Mouse (Mus musculus) midbrain, postnatal 0 days (tissue): ENCODE measurements at regions not wholly inside any gene's neighbourhood (a gene's known extent, or its start where the extent isn't known, plus 50 kb on each side); places are given as distances from the start of the nearest gene placed in this dataset.
A peak's percentile ranks its signal among the peaks of the same experiment; 100 is the strongest.

Experiments
- ATAC-seq: fragments of 200-750 bp; cut with Nextera tagmentation; 2 replicates; pipeline ENCODE4 v1.8.0; 2017; ENCODE audit warnings: moderate number of reproducible peaks, mild to moderate bottlenecking, moderate TSS enrichment, moderate library complexity; ENCODE audit not compliant: low FRiP score
- DNase-seq: peaks from one replicate; pipeline ENCODE4 v3.0.0-alpha.2; 2015; ENCODE audit warnings: low spot score
- H3K27ac ChIP-seq: fragments of 300-500 bp; sonication (generic); 2 replicates; pipeline ENCODE4 v1.5.1; 2014; ENCODE audit warnings: low read depth, mild to moderate bottlenecking, low read length, mixed read lengths
- H3K27me3 ChIP-seq: fragments of 300-500 bp; sonication (generic); 2 replicates; pipeline ENCODE4 v1.6.1; 2014; ENCODE audit warnings: low read length, control low read depth, mixed read lengths; ENCODE audit not compliant: insufficient read depth
- H3K36me3 ChIP-seq: fragments of 300-500 bp; sonication (generic); 2 replicates; pipeline ENCODE4 v1.6.1; 2014; ENCODE audit warnings: low read length, control low read depth, mixed read lengths; ENCODE audit not compliant: insufficient read depth
- H3K4me1 ChIP-seq: fragments of 300-500 bp; sonication (generic); 2 replicates; pipeline ENCODE4 v1.6.1; 2014; ENCODE audit warnings: mild to moderate bottlenecking, control low read depth, antibody characterized with exemption, low read length, mixed read lengths; ENCODE audit not compliant: insufficient read depth
- H3K4me2 ChIP-seq: fragments of 300-500 bp; sonication (generic); 2 replicates; pipeline ENCODE4 v1.6.1; 2014; ENCODE audit warnings: low read depth, mild to moderate bottlenecking, low read length, mixed read lengths; ENCODE audit not compliant: poor library complexity, severe bottlenecking
- H3K4me3 ChIP-seq: fragments of 300-500 bp; sonication (generic); 2 replicates; pipeline ENCODE4 v1.5.1; 2014; ENCODE audit warnings: low read depth, mild to moderate bottlenecking, low read length, moderate library complexity
- H3K9ac ChIP-seq: fragments of 300-500 bp; sonication (generic); replicated peaks from 2 replicates; pipeline ENCODE4 v1.6.1; 2014; ENCODE audit warnings: mild to moderate bottlenecking, low read length, moderate library complexity, mixed read lengths; ENCODE audit not compliant: poor library complexity, severe bottlenecking
- H3K9me3 ChIP-seq: fragments of 300-500 bp; sonication (generic); 2 replicates; pipeline ENCODE4 v1.6.1; 2016; ENCODE audit warnings: low read length, control low read depth
- CTCF ChIP-seq: IDR thresholded peaks from 2 replicates; pipeline ENCODE4 v1.5.1; 2016; ENCODE audit warnings: antibody characterized with exemption, mild to moderate bottlenecking
- WGBS: fragments of 180-500 bp; shearing (Covaris S2); extraction: QIAGEN DNeasy Blood & Tissue Kit; methylation state at CpG from one replicate; pipeline ENCODE4 v1.1.7; 2014; 5-methylcytosine and 5-hydroxymethylcytosine counted together

DNA sequence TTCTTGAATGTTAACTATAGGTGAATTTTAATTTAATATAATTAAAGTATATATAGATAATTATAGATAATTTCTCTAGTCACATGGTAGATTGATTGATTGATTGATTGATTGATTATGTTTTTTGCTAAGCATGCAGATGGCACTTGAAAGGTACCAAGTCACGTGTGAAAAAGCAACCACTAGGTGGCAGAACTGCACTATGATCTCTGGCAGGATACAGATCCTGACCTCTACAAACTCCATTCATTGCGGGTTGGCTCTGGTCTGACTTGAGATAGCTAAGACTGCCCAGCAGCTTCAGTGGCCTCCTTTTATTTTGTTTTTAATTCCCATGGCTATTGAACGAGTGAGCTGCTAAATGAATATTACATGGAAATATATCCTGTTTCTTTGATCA lies 229.7 kb upstream of the Grm3 start:
- no peak overlapping the region for H3K9ac ChIP-seq
- H3K4me2 ChIP-seq = no peak overlapping the region
- no peaks in the 10 kb centered on the region for H3K27me3 ChIP-seq
- no peak for ATAC-seq
- H3K27ac ChIP-seq = no peak overlapping the region
- peak; percentile 41; the same call in 1 of the 2 replicates for TF ChIP-seq CTCF
- DNase-seq = peak; percentile 14
- H3K36me3 ChIP-seq = no peaks in the 10 kb centered on the region
- no peaks in the 10 kb centered on the region for H3K4me1 ChIP-seq
- H3K9me3 ChIP-seq = no peaks in the 10 kb centered on the region
- no peak overlapping the region for H3K4me3 ChIP-seq
- 19% methylated on average over 3 of the region's 3 CpGs for WGBS

DNA sequence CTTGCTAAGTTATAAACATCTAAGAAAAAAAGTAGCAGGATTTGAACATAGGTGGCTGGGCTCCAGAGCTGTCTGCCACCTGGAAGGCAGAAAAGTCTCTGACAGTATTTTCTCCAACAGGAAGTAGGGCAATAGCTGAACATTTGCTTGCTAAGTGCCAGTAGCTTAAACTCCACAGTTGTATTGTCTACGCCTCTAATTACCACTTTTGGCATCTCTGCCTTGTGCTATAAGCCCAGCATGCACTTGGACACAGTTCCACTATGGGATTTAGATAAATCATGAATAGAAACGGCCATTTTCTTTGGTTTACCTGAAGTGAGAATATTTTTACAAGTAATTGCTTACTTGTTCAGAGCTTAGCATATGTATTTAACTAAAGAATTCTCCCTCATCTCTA lies 213.8 kb upstream of the Grm3 start:
- Histone ChIP-seq H3K4me1 (no peaks in the 10 kb centered on the region), H3K4me3 (no peak overlapping the region), H3K9ac (no peak overlapping the region), H3K27me3 (no peaks in the 10 kb centered on the region), H3K27ac (no peak overlapping the region), H3K9me3 (no peaks in the 10 kb centered on the region), H3K4me2 (no peak overlapping the region), H3K36me3 (no peaks in the 10 kb centered on the region)
- no peak for TF ChIP-seq CTCF
- WGBS = 72% methylated on average over 2 of the region's 2 CpGs
- ATAC-seq (no peak), DNase-seq (peak; percentile 25)

DNA sequence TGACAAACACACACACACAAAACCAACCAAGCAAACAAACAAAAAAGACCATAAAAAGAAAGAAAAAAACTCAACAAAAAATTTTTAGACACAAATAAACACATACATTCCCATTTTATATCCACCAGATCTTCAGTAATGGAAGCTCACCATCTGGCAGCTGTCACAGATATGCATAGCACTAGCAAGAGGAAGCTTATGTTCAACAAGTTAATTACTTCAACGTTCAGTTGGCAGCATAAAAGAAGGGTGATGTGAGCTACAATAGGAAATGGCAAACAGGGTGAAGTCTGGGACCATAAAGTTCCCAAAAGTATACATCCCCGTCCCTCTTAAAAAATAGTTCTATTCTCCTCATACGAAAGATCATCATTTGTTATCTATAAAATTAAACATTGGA lies 188.0 kb upstream of the Grm3 start:
- H3K9ac ChIP-seq = no peak overlapping the region
- no peak overlapping the region for H3K4me3 ChIP-seq
- H3K4me2 ChIP-seq = no peak overlapping the region
- no peaks in the 10 kb centered on the region for H3K4me1 ChIP-seq
- H3K27me3 ChIP-seq = no peaks in the 10 kb centered on the region
- ATAC-seq (no peak), DNase-seq (no peak)
- no peak for TF ChIP-seq CTCF
- H3K27ac ChIP-seq = no peak overlapping the region
- 75% methylated on average over 3 of the region's 3 CpGs for WGBS
- H3K9me3 ChIP-seq = no peaks in the 10 kb centered on the region
- H3K36me3 ChIP-seq = no peaks in the 10 kb centered on the region

DNA sequence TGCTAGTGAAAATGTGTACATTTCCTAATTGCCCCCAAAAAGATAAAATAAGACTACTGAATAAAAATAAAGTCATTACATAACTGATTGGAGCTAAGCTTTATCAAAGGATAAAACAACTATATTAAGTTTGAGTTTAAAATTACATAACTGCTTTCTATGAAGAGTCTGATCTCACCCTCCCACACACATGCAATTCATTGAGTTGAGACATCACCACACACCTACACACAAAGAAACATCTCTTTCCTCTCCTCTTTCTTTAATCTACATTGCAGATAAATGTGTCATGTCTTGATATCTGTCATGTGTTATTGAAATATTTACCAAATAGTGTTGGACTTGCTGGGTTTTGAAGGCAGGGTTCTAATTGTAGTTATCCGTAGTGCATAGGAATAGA lies 186.8 kb upstream of the Grm3 start:
- no peaks in the 10 kb centered on the region for H3K4me1 ChIP-seq
- no peaks in the 10 kb centered on the region for H3K36me3 ChIP-seq
- TF ChIP-seq CTCF = no peak
- no peaks in the 10 kb centered on the region for H3K9me3 ChIP-seq
- no peak overlapping the region for H3K4me2 ChIP-seq
- WGBS = 94% methylated on average over 1 of the region's 1 CpGs
- DNase-seq (no peak), ATAC-seq (no peak)
- no peak overlapping the region for H3K4me3 ChIP-seq
- no peaks in the 10 kb centered on the region for H3K27me3 ChIP-seq
- H3K9ac ChIP-seq = no peak overlapping the region
- no peak overlapping the region for H3K27ac ChIP-seq

DNA sequence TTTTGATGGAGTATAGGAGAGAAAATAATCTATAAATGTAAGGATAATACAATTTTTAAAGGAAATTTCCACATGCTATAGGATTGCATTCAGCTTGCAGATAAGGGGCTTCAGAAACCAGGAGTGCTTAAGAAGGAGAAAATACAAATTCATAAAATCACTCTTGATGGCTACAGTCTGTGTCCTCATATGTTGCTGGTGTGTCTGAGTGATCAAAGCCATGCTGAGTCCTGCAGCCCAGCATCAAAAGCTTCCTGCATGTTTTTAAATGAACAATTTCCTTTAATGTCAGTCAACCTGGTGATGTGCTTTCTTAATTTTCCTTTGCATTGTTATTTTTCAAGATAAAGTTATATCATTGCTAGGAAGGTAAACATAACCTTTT lies 186.1 kb upstream of the Grm3 start:
- Histone ChIP-seq H3K27ac (no peak overlapping the region), H3K36me3 (no peaks in the 10 kb centered on the region), H3K4me2 (no peak overlapping the region), H3K9ac (no peak overlapping the region), H3K9me3 (no peaks in the 10 kb centered on the region), H3K27me3 (no peaks in the 10 kb centered on the region), H3K4me3 (no peak overlapping the region), H3K4me1 (no peaks in the 10 kb centered on the region)
- DNase-seq (no peak), ATAC-seq (no peak)
- no peak for TF ChIP-seq CTCF

DNA sequence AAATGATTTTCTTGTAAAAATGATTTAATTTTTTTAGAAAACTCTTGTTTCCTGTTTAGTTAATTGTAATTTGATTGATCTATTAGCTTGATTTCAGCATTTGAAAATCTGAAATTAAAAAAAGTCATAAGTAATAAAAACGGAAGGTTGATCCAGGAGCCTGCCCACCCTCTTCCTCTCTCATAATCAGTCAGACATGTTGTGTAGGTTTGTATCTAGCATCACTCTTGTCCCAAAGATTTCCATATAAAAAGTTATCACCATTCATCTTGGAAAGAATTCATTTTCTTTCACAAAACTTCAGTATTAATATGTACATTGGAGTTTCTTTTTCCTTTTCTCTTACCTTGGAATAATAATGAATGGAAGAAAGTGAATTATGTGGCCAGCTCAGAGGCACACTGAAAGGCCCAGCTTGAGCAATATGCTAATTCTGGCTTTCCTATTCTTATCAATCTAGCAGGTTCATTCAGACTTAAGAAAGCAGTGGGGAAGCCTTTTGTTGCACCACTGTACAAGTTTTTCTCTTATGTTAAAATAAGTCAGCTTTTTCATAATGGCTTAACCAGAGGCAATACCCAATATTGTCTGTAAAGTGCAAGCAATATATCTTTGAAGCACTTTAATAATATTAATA lies 185.6 kb upstream of the Grm3 start:
- ATAC-seq (no peak), DNase-seq (no peak)
- no peak overlapping the region for H3K9ac ChIP-seq
- no peaks in the 10 kb centered on the region for H3K4me1 ChIP-seq
- WGBS = 42% methylated on average over 1 of the region's 1 CpGs
- no peaks in the 10 kb centered on the region for H3K9me3 ChIP-seq
- H3K4me3 ChIP-seq = no peak overlapping the region
- no peak overlapping the region for H3K27ac ChIP-seq
- H3K36me3 ChIP-seq = no peaks in the 10 kb centered on the region
- H3K27me3 ChIP-seq = no peaks in the 10 kb centered on the region
- H3K4me2 ChIP-seq = no peak overlapping the region
- TF ChIP-seq CTCF = no peak
